Mouse (Mus musculus): ENCODE results near the gene Banp. TPM values are rescaled to one million over a fixed set of nuclear protein-coding genes. Genes with fewer than 3 reads are reported as not detected.

Gene Banp
- polyA plus RNA-seq, 1 experiment from 2014 or later: 53.1 TPM

GRCm38 (mm10) chr8:121962892-121963291 is 13.3 kb downstream of the Banp start:
- Histone ChIP-seq H3K9ac (ENCODE audit: low read length) (no peak overlapping the region), H3K4me1 (replicated peaks; ENCODE audit: control insufficient read depth, insufficient read depth, low read length) (peaks cover 20% of the 10 kb centered on the region), H3K4me3 (ENCODE audit: low read depth, low read length) (no peak overlapping the region), H3K36me3 (ENCODE audit: control insufficient read depth, insufficient read depth, low read length) (no peaks in the 10 kb centered on the region), H3K27ac (ENCODE audit: low read depth, low read length) (no peak overlapping the region), H3K27me3 (ENCODE audit: control insufficient read depth, insufficient read depth, low read length) (no peaks in the 10 kb centered on the region), H3K4me2 (ENCODE audit: low read depth, low read length, severe bottlenecking) (no peak overlapping the region), H3K9me3 (ENCODE audit: control insufficient read depth, low read length) (no peaks in the 10 kb centered on the region)
- no peak for DNase-seq (ENCODE audit: low spot score)
- WGBS: 81% methylated on average over 3 of the region's 3 CpGs
- no peak for ATAC-seq (replicated peaks; ENCODE audit: low FRiP score)

GRCm38 (mm10) chr8:121964716-121965512 is 15.4 kb downstream of the Banp start:
- no peak for DNase-seq (ENCODE audit: low spot score)
- H3K9me3 ChIP-seq (ENCODE audit: control insufficient read depth, low read length): no peaks in the 10 kb centered on the region

GRCm38 (mm10) chr8:121966110-121966509 is 16.6 kb downstream of the Banp start:
- no peaks in the 10 kb centered on the region for H3K36me3 ChIP-seq (ENCODE audit: control insufficient read depth, insufficient read depth, low read length)
- H3K9me3 ChIP-seq (ENCODE audit: control insufficient read depth, low read length): no peaks in the 10 kb centered on the region
- WGBS: 69% methylated on average over 5 of the region's 5 CpGs
- H3K9ac ChIP-seq (ENCODE audit: low read length): no peak overlapping the region; the same call in 1 of the 2 replicates
- H3K27ac ChIP-seq (ENCODE audit: low read depth, low read length): no peak overlapping the region
- no peak overlapping the region for H3K4me3 ChIP-seq (ENCODE audit: low read depth, low read length)
- no peaks in the 10 kb centered on the region for H3K27me3 ChIP-seq (ENCODE audit: control insufficient read depth, insufficient read depth, low read length)
- H3K4me1 ChIP-seq (replicated peaks; ENCODE audit: control insufficient read depth, insufficient read depth, low read length): peaks cover 22% of the 10 kb centered on the region
- DNase-seq (ENCODE audit: low spot score): no peak
- ATAC-seq (replicated peaks; ENCODE audit: low FRiP score): no peak
- no peak overlapping the region for H3K4me2 ChIP-seq (ENCODE audit: low read depth, low read length, severe bottlenecking)

More at GRCm38 (mm10) chr8:121964716-121965512, 15.4 kb downstream of the Banp start:
- Histone ChIP-seq H3K4me3 (ENCODE audit: low read depth, low read length) (no peak overlapping the region), H3K27ac (ENCODE audit: low read depth, low read length) (no peak overlapping the region), H3K4me1 (replicated peaks; ENCODE audit: control insufficient read depth, insufficient read depth, low read length) (peaks cover 20% of the 10 kb centered on the region), H3K9ac (ENCODE audit: low read length) (no peak overlapping the region), H3K36me3 (ENCODE audit: control insufficient read depth, insufficient read depth, low read length) (no peaks in the 10 kb centered on the region), H3K27me3 (ENCODE audit: control insufficient read depth, insufficient read depth, low read length) (no peaks in the 10 kb centered on the region), H3K4me2 (ENCODE audit: low read depth, low read length, severe bottlenecking) (no peak overlapping the region)
- 89% methylated on average over 8 of the region's 8 CpGs for WGBS
- no peak for ATAC-seq (replicated peaks; ENCODE audit: low FRiP score)

- Histone ChIP-seq H3K9me3 (ENCODE audit: control insufficient read depth, low read length) (no peaks in the 10 kb centered on the region), H3K27ac (ENCODE audit: low read depth, low read length) (no peak overlapping the region), H3K9ac (ENCODE audit: low read length) (peak overlapping the region; percentile 7; the same call in 1 of the 2 replicates), H3K27me3 (ENCODE audit: control insufficient read depth, insufficient read depth, low read length) (no peaks in the 10 kb centered on the region), H3K36me3 (ENCODE audit: control insufficient read depth, insufficient read depth, low read length) (no peaks in the 10 kb centered on the region), H3K4me1 (replicated peaks; ENCODE audit: control insufficient read depth, insufficient read depth, low read length) (peaks cover 22% of the 10 kb centered on the region), H3K4me2 (ENCODE audit: low read depth, low read length, severe bottlenecking) (peak overlapping the region; percentile 21; the same call in 1 of the 2 replicates), H3K4me3 (ENCODE audit: low read depth, low read length) (no peak overlapping the region)
- 25% methylated on average over 7 of the region's 7 CpGs for WGBS
- DNase-seq (ENCODE audit: low spot score) (no peak), ATAC-seq (replicated peaks; ENCODE audit: low FRiP score) (peak; percentile 55)
Observed at GRCm38 (mm10) chr8:121966714-121967448, 17.3 kb downstream of the Banp start.

GRCm38 (mm10) chr8:121967977-121968376 is 18.4 kb downstream of the Banp start:
- ATAC-seq (replicated peaks; ENCODE audit: low FRiP score) (no peak), DNase-seq (ENCODE audit: low spot score) (no peak)

GRCm38 (mm10) chr8:121968542-121968941 is 19.0 kb downstream of the Banp start:
- no peak overlapping the region for H3K4me2 ChIP-seq (ENCODE audit: low read depth, low read length, severe bottlenecking)
- no peaks in the 10 kb centered on the region for H3K36me3 ChIP-seq (ENCODE audit: control insufficient read depth, insufficient read depth, low read length)

More at GRCm38 (mm10) chr8:121967977-121968376, 18.4 kb downstream of the Banp start:
- Histone ChIP-seq H3K9ac (ENCODE audit: low read length) (no peak overlapping the region), H3K36me3 (ENCODE audit: control insufficient read depth, insufficient read depth, low read length) (no peaks in the 10 kb centered on the region), H3K27me3 (ENCODE audit: control insufficient read depth, insufficient read depth, low read length) (no peaks in the 10 kb centered on the region), H3K27ac (ENCODE audit: low read depth, low read length) (no peak overlapping the region), H3K4me2 (ENCODE audit: low read depth, low read length, severe bottlenecking) (no peak overlapping the region), H3K4me1 (replicated peaks; ENCODE audit: control insufficient read depth, insufficient read depth, low read length) (peaks cover 22% of the 10 kb centered on the region), H3K4me3 (ENCODE audit: low read depth, low read length) (no peak overlapping the region), H3K9me3 (ENCODE audit: control insufficient read depth, low read length) (no peaks in the 10 kb centered on the region)
- WGBS: 51% methylated on average over 4 of the region's 4 CpGs

GRCm38 (mm10) chr8:121970225-121970624 is 20.7 kb downstream of the Banp start:
- 91% methylated on average over 8 of the region's 8 CpGs for WGBS
- H3K9me3 ChIP-seq (ENCODE audit: control insufficient read depth, low read length): no peaks in the 10 kb centered on the region
- H3K9ac ChIP-seq (ENCODE audit: low read length): no peak overlapping the region
- H3K4me1 ChIP-seq (replicated peaks; ENCODE audit: control insufficient read depth, insufficient read depth, low read length): peaks cover 22% of the 10 kb centered on the region
- no peaks in the 10 kb centered on the region for H3K36me3 ChIP-seq (ENCODE audit: control insufficient read depth, insufficient read depth, low read length)
- H3K4me3 ChIP-seq (ENCODE audit: low read depth, low read length): no peak overlapping the region
- H3K27me3 ChIP-seq (ENCODE audit: control insufficient read depth, insufficient read depth, low read length): no peaks in the 10 kb centered on the region
- DNase-seq (ENCODE audit: low spot score): no peak
- H3K27ac ChIP-seq (ENCODE audit: low read depth, low read length): no peak overlapping the region
- no peak overlapping the region for H3K4me2 ChIP-seq (ENCODE audit: low read depth, low read length, severe bottlenecking)
- ATAC-seq (replicated peaks; ENCODE audit: low FRiP score): no peak

More at GRCm38 (mm10) chr8:121968542-121968941, 19.0 kb downstream of the Banp start:
- Histone ChIP-seq H3K27ac (ENCODE audit: low read depth, low read length) (no peak overlapping the region), H3K4me1 (replicated peaks; ENCODE audit: control insufficient read depth, insufficient read depth, low read length) (peaks cover 22% of the 10 kb centered on the region), H3K27me3 (ENCODE audit: control insufficient read depth, insufficient read depth, low read length) (no peaks in the 10 kb centered on the region), H3K9me3 (ENCODE audit: control insufficient read depth, low read length) (no peaks in the 10 kb centered on the region), H3K9ac (ENCODE audit: low read length) (no peak overlapping the region), H3K4me3 (ENCODE audit: low read depth, low read length) (no peak overlapping the region)
- ATAC-seq (replicated peaks; ENCODE audit: low FRiP score): no peak
- 79% methylated on average over 4 of the region's 4 CpGs for WGBS
- no peak for DNase-seq (ENCODE audit: low spot score)

- peaks cover 3% of the 10 kb centered on the region; the same call in 1 of the 2 replicates for H3K36me3 ChIP-seq (ENCODE audit: control insufficient read depth, insufficient read depth, low read length)
- no peaks in the 10 kb centered on the region for H3K27me3 ChIP-seq (ENCODE audit: control insufficient read depth, insufficient read depth, low read length)
- ATAC-seq (replicated peaks; ENCODE audit: low FRiP score): no peak
- H3K4me3 ChIP-seq (ENCODE audit: low read depth, low read length): no peak overlapping the region
- no peaks in the 10 kb centered on the region for H3K9me3 ChIP-seq (ENCODE audit: control insufficient read depth, low read length)
- 83% methylated on average over 17 of the region's 17 CpGs for WGBS
- DNase-seq (ENCODE audit: low spot score): no peak
- no peak overlapping the region for H3K9ac ChIP-seq (ENCODE audit: low read length)
- peaks cover 15% of the 10 kb centered on the region for H3K4me1 ChIP-seq (replicated peaks; ENCODE audit: control insufficient read depth, insufficient read depth, low read length)
- H3K27ac ChIP-seq (ENCODE audit: low read depth, low read length): no peak overlapping the region
- H3K4me2 ChIP-seq (ENCODE audit: low read depth, low read length, severe bottlenecking): no peak overlapping the region
Observed at GRCm38 (mm10) chr8:121971488-121972058, 22.0 kb downstream of the Banp start.
